Mouse (Mus musculus): ENCODE results near the gene Rab42.
A peak's percentile ranks its signal among the peaks of the same experiment; 100 is the strongest.

The Rab42 gene

DNA sequence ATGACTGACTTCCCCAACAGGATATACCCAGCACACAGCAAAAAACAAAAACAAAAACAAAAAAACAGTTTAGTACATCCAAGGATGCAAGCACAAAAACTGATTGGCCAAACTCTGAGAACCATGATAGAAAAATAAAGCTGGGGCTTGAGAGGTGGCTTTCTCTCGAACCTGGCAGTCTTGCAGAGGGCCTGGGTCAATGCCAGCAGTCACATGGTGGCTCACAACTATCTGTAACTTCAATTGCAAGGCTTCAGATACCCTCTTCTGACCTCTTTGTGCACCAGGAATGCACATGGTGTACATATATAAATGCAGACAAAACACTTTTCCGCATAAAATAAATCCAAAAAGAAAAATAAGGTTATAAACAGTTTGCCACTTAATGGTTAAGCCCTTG is 30.0 kb downstream of the Rab42 start:
- DNase-seq (ENCODE audit: inconsistent ontology term) = no peak

DNA sequence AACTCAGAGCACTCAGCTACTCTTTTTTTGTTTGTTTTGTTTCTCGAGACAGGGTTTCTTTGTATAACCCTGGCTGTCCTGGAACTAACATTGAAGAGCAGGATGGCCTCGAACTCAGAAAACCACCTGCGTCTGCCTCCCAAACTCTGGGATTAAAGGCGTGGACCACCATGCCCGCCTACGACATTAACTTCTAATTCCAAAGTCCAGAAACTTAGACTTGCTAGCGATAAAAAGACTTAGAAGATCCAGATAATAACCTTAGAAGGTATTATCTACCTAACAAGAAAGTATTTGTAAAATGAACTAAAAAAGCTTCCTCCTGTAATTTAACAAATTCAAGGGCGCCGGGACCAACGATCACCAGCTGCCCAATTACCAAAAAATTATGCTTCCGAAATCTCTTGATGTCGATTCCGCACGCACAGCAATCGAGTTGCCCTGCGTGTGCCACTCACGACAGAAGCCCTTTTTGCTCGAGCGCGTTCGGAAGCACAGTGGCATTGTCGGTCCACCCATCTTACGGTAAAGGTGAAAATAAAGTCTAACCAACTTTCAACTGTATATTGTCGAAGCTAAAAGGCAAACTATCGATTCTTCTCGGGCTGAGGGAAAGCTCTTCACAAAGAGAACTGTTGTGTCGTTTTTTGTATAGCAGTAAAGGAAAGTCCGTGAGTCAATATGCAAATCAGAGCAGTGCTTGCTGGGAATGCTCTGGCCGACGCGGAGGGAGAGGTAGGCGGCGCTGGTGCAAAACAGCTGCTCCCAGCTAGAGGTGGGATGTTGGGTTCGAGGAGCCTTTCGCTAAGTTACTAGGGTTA is 33.2 kb downstream of the Rab42 start:
- peak; percentile 96 for DNase-seq (ENCODE audit: inconsistent ontology term)

DNA sequence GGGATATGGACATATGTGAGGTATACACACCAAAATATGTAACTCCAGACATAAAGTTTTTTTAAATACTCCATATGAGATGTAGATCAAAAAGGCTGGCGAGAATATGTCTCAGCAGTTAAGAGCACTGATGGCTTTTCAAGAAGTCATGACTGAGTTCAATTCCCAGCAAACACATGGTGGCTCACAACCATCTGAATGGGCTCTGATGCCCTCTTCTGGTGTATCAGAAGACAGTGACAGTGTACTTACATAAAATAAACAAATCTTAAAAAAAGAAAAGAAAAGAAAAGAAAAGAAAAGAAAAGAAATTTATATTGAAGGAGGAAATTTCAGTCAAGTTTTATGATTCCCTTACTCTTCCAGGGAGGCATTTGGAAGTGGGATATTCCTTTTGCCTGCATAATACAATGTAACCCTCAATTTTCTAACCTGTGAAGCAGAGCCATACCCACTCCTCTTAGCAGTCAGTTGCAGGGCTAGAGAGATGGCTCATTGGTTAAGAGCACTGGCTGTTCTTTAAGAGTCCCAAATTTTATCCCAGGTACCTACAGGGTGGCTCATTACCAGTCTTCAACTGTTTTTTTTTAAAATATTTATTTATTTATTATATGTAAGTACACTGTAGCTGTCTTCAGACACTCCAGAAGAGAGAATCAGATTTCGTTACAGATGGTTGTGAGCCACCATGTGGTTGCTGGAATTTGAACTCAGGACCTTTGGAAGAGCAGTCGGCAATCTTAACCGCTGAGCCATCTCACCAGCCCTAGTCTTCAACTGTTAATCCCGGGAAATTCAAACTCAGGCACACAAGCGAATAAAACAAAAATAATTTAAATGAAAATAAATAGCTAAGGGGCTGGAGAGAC is 34.1 kb downstream of the Rab42 start:
- peak; percentile 67 for DNase-seq (ENCODE audit: inconsistent ontology term)

DNA sequence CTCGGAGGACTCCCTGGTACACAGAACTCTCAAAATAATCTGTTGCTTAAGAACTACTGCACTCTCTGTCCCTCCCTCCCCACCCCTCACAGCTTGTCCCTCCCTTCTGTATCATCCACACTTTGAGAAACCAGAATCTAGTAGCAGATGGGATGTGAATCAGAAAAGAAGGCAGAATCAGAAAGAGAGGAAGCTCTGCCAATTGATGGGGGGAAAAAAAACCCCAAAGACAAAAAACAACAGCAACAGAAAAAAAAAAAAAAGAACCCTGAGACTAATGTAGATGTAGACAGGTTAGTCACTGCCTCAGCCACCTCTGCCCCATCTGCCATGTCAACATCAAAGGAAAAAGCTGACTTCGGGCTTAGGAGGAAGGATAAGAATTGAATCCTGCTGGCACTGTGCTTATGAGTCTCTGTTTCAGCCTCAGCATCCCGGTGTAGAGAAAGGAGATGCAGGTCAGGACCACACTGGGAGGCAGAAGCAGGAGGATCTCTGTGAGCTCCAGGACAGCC is 36.3 kb downstream of the Rab42 start:
- no peak for DNase-seq (ENCODE audit: inconsistent ontology term)

DNA sequence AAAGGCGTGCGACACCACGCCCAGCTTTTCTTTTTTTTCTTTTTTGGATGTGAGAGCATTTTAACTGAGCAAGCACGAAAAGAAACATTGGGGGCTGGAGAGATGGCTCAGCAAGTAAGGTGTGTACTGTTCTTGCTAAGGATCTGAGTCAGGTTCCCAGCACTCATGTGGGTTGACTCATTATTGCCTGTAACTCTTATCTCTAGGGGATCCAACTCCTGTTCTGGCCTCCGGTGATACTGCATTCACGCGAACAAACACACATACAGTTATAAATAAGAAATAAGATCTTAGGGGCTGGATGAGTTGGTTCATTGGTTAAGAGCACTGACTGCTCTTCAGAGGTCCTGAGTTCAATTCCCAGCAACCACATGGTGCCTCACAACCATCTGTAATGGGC is 39.9 kb downstream of the Rab42 start:
- DNase-seq (ENCODE audit: inconsistent ontology term) = no peak

DNA sequence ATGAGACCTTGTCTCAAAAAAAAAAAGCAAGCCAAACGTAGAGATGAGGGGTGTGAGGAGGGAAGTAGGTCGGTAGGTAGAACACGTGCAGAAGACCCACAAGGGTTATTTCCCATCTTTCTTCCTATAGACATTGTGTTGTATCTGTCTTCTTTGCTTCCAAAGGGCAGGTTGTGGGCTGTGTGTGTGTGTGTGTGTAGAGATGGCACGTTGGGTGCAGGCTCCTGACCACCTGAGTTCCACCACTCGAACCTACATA is 40.9 kb downstream of the Rab42 start:
- no peak for DNase-seq (ENCODE audit: inconsistent ontology term)

DNA sequence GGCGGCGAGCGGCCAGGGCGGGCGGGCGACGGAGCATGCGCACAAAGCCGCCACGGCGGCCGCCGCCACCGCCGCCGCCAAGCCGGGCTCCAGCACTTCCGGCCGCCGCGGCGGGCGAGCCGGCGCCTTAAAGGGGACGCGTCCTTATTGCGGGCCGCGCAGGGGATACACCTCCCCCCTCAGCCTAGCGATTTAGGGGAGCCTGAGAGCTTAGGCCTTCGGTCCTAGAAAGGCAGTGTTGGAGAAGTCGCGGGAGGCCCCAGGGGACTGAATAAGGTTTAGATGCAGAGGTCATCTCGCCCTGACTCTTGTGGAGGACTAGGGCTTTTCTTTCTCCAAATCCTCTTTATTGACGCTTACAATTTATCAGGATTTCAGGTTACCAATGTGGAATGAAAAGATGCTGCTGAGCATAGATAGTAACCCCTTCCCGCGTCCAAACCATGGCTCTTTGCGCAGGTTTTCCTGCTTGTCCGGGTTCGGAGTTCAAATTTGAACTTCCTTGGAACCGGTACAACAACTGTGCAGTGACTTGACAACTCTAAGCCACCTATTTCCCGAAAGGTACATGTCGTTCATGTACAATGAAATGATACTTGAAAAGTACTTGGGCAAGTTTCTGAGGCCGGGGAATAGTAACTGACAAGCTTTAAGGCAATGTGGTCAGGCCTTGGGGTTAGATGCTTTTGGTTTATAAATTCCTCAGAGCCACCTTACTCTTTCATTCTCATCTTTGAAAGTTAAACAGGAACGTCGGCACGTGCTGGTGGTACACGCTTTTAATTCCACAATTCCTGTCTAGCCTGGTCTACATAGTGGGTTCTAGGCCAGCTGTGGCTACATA is 41.4 kb downstream of the Rab42 start, which contains the start of gene Gmeb1:
Gene Gmeb1, minus strand, starts transcription at position 89 of the 844 bp plus-strand sequence.
- DNase-seq (ENCODE audit: inconsistent ontology term) = peak; percentile 78

DNA sequence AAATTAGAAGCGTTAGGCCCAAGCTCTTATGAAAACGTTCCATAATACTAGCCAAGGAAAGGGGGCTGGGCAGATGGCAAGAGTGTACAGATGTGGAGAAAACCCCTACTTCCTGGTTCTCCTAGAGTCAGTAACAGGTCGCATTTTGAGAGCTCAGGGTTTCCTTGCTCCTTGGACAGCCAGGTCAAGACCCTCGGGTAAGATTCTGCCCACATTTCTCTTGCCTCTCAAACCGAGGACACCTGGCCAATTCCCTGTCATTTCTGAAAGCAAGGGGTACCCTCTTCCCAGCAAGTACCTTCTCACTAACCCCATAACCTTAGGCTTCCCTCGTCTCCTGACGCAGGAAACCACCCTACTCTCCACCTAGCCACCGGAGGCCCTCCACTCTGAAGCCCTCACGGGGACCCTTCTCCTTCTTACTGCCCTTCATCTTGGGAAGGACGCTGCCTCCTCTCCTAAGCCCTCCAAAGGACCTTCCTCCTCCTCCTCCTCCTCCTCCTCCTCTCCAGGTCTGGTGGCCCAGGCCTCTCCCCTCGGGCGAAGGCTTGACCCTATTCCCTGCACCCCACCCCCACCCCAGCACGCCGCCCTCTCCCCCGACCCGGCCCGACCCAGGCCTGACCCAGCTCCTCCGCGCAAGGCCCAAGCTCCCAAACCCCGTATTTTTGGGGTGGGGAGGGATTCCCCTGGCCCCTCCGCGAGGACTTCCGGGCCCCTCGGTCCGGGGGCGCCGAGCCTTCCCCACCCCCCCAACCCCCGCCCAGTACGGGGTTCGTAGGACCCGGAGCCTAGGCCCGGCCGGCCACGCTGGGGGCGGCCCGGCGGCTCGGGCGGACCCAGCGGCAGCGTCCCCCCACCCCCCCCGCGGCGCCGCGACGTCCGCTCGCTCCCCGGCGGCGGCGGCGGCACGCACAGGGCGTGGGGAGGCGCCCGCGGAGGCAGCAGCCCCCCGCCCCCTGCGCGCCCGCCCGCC is 42.5 kb downstream of the Rab42 start:
- DNase-seq (ENCODE audit: inconsistent ontology term) = peak; percentile 70

DNA sequence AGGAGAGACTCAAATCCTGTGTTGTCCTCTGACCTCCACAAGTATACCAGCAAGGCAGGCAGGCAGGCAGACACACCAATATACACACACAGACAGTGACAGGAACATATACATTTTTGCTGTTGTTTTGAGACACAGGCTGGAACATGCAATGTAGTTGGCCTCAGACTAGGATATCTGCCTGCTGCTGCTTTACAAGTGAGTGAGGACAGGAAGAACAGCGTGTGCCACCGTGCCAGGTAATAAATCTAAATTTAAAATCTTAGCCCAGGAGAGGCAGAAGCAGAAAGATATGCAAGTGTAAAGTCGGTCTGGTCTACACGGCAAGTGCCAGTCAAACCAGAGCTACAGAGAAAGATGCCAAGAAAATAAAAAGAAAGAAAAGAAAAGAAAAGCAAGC is 43.9 kb downstream of the Rab42 start:
- no peak for DNase-seq (ENCODE audit: inconsistent ontology term)

DNA sequence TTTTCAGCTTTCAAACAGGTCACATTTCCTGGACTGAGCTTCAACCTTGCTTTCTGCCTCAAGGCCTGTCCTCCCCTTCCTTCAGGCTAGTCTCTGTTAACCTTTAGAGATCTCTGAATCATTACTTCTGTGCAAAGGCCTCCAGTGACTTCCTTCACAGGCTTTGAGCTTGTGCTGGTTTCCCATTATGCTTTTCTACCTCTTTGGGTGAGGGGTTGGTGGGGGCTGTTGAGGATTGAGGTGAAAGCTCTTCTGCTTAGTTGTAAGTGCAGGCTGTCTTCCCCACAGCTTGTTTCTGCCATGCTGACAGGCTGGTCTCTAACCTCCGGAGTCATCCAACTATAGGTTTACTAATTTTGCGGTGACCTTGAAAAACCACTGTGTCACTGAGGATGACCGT is 46.8 kb downstream of the Rab42 start:
- DNase-seq (ENCODE audit: inconsistent ontology term) = no peak

DNA sequence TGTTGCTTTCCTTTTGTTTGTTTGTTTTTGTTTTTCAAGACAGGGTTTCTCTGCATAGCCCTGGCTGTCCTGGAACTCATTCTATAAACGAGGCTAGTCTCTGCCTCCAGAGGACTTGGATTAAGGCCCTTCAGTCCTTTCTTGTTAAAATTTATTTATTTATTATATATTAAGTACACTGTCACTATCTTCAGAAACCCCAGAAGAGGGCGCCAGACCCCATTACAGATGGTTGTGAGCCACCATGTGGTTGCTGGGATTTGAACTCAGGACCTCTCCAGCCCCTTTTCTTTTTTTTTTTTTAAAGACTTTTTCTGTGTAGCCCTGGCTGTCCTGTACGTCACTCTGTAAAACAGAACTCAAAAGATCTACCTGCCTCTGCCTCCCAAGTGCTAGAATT is 48.2 kb downstream of the Rab42 start:
- no peak for DNase-seq (ENCODE audit: inconsistent ontology term)

DNA sequence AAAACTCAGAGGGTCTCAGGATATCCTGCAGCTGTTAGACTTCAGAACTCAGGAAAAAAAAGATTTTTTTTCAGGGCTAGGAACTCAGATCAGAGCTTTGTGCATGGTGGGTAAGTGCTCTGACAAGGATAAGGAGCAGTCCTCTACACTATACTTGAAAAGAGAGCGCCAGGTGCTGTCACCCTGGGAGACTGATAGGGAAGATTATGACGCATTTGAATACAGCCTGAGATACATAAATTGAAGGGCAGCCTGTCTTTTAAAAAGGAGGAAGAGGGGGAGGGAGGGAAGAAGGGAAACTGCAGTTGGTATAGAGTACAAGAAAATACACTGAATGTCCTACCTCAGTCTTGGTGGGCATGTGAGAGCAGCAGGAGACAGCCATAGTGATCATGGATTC is 49.6 kb downstream of the Rab42 start:
- DNase-seq (ENCODE audit: inconsistent ontology term) = no peak

DNA sequence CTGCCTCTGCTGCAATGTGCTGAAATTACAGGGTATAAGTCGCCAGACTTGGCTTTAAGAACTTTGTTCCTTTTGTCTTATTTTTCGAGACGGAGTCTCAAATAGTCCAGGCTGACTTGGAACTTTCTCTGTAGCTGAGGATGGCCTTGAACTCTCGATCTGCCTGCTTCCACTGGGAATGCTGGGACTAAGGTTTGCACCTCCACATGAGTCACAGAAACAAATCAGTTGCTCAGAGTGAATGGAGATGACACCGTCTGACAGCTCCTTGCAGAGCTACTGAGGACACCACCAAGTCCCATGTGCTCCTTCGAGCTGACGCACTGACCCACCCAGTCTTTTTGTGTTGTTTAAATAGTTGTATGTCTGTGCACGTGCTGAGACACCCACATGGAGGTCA is 50.1 kb downstream of the Rab42 start:
- no peak for DNase-seq (ENCODE audit: inconsistent ontology term)

Data from Muller cell, postnatal 12 days (primary cell).